Mouse (Mus musculus) thymus, postnatal 4 days (tissue): Measurements from ENCODE around the gene Micall1.

Source experiments
- DNase-seq: peaks from one replicate; pipeline ENCODE4 v3.0.0; 2021

Micall1 gene

DNA sequence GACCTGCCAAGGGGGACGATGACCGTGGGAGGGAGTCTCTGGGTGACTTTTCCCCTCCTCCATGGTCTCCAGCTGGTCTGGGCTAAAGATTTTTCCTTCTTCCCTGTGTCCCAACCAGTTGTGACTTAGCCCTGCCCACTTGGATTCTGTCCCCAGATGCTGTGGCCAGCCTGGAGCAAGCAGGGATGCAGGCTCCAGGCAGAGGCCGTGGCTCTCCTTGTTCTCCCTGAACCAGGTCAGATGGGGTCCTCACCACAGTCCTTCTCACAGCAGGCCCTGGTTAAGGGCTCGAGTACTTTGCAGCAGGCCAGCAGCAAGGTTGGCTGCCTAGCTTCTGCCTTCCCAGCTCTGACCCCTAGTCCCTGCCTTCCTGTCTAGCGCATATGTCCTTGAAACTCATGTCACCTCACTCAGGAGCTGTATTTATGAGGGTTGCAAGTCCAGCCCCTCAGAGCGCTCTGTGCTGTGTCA lies 24.5 kb downstream of the Micall1 start:
- no peak for DNase-seq

DNA sequence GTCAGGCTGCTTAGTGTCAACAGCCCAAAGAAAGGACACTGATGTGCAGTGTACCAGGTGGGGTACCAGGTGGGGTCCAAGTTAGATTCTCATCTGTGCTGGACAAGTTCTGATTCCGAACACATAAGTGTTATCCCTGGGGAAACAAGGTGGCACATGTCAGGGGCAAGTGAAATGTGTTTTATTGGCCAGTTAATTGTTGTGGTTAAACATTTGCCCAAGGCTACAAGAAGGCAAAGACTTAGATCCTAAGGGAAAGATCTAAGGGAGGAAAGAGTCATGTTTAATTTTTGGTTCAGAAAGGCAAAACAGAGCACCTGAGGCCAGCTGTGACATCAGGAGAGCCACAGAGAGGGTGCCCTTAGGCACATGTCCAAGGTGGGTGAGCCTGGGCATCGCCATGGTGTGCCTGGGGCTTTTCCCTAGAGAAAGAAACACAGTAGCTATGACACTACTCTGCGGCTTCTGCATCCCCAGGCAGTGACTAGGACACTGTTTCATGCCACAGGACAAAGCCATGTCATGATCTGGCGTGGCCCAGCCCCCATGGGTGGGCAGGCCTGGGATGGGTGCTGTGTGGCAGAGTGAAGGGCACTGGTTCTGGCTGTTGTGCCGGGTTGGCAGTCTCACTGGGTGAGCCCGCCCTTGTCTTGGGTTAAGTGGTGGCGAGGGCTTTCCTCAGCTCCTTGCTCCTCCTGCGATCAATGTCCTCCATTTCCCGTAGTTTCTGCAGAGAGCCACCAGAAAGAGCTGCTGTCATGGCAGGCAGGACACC lies 26.0 kb downstream of the Micall1 start:
- no peak for DNase-seq

DNA sequence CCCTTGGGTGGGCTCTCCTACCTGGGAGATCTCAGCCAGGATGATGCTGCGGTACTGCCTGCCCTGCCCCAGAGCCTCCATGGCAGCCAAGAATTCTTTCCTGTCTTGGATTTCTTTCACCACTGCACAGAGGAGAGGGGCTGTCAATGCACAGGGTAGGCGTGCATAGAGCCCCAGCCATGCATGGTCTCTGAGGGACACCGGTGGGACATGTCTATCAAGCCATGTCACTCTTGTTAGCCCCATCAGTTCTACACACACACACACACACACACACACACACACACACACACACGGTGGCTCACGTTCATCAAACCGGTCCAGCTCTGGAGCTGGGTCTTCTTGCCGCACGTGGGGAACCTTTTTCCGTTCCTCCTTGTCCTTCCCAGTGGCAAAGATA lies 26.6 kb downstream of the Micall1 start:
- DNase-seq, result no peak

DNA sequence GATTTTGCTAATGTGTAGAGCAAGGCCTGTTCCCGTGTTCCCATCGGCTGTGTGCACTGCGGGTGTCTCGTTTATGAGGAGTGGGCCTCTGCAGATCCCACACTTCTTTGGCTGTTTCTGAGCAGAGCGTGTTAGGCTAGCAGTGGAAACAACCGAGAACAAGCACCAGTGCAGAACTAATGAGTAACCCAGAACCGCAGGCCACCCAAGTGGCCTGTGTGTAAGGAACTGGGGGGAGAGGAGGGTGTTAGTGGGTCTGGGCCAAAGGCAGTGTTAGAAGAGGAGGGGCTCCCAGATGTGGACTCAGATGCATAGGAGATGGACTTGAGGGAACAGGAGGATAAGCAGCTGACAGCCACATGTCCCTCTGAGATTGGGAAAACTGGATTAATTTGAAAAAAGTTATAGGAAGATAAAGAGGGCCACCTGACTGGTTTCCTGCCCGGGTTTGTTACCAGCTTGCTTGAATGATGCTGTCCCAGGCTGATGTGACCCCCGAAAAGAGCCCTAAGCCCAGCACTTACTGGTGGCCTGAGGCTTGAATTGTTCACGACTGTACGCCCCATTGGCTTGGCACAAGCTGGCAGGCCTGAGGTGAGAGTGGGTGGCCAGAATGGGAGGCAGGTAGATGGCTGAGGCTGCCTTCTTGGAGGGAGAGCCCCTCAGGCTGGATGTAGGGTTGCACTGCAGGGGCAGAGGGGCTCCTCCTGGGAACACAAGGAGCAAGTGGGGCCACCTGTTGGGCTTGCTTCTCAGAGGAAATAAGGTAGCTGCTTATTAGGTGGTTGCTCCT lies 27.3 kb downstream of the Micall1 start:
- DNase-seq, result no peak

DNA sequence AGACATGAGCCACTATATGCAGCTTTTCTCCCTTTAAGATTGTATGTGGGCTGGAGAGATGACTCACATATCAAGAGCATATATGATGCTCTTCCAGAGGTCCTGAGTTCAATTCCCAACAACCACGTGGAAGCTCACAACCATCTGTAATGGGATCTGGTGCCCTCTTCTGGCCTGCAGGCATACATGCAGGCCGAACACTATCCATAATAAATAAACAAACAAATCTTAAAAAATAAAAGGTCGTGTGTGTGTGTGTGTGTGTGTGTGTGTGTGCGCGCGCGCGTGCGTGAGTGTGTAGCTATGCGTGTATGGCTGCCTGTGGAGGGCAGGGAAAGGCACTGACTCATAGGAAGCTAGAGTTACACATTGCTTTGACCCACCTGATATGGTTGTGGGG lies 30.9 kb downstream of the Micall1 start:
- DNase-seq, result no peak

DNA sequence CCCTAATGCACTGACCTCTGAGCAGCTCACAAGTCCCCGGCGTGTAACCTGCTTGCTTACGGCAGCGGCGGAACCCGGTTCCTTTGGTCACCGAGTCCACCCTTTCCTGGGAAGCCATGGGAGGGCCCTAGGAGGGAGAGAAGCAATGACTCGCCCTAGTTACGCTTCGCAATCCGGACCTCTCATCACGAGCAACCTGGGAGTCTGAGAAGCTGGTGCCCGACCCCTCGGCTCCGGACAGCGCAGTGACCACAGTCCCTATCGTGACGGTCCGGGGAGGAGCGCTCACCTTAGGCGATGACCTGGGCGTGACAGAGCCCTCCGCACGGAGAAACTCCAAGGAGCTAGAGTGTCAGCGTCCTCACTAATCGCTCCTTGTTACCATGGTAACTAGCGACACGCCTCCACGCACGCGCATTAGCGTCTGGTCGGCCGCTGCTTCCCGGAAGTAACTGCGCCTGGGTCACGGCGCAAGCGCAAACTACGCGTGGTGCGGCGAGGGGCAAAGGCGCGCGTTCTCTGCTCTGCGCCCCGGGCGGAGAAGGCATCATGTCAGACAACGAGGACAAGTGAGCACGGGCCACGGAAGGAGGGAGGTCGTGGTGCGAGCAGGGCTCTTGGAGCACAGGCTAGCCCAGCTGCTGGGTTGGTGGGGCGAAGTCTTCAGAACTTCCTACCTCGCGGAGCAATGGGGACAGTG lies 32.3 kb downstream of the Micall1 start, which contains the start of the genes Polr2f and 1700088E04Rik:
TSS of gene Polr2f (plus strand) at position 144 of the 700 bp plus-strand sequence.
TSS of gene 1700088E04Rik (minus strand) at position 388 of the 700 bp plus-strand sequence.
- DNase-seq, result peak; percentile 97

DNA sequence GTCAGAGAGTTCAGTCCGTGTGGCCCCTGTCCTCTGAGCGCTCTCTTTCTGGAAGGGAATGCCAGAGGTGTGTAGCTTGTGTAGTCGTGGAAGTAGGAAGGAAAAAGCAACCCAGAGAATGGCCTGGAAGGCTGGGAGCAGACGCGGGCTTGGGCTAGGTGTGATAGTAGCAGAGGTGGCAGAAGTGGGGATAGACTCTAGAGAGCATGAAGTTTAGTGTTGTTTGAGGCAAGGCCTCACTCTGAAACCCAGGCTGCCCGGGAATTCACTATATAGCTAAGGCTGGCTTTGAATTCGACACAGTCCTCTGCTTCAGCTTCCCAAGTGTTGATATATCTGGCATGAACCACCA lies 32.8 kb downstream of the Micall1 start:
- DNase-seq, result no peak

DNA sequence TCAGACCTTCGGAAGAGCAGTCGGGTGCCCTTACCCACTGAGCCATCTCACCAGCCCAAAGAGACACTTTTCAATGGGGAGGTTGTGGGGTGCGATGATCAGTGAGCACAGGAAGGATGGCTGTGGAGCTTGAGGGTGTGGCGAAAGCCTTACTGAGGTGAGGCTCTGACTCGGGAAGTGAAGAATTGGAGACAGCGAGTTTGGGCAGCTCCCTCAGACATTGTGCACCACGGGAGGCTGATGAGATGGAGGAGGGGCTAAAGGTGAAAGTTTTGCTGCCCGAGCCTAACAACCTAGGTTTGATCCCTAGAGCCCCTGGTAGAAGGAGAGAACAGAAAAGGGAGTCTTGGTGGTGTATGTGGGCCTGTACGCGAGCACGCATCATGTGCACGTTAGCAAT lies 34.6 kb downstream of the Micall1 start:
- no peak for DNase-seq

DNA sequence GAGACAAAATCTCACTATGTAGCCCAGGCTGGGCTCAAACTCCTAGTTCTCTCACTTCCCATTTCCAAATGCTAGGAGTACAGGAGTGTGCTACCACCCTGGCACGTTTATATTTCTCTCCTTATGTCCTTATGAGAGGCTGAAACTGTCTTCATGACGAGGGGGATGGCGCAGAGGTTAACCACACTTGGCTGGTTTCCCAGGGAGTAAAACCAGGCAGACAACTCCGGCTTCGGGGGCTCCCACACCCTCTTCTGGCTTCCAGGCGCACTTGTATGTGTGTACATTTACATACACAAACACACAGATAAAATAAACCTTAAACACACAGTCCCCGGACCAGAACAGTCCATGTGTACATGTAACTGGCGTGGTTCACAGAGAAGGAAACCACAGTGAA lies 35.3 kb downstream of the Micall1 start:
- DNase-seq, result no peak

DNA sequence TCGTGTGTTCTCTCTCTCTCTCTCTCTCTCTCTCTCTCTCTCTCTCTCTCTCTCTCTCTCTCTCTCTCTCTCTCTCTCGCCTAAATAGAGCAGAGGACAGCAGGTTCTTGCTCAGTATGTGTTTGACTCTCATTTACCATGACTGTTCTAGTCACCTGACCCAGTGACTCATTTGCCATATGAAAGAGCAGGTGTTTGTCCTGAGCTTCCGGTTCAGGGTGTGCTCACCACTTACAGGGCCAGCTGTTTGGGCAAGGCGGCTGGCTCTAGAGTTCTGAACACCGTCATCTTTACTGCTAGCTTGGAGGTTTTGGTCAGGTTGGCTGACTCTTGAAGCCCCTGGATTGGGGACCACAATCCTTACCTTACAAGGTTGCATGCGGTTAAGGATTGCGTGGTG lies 36.8 kb downstream of the Micall1 start:
- DNase-seq, result no peak

DNA sequence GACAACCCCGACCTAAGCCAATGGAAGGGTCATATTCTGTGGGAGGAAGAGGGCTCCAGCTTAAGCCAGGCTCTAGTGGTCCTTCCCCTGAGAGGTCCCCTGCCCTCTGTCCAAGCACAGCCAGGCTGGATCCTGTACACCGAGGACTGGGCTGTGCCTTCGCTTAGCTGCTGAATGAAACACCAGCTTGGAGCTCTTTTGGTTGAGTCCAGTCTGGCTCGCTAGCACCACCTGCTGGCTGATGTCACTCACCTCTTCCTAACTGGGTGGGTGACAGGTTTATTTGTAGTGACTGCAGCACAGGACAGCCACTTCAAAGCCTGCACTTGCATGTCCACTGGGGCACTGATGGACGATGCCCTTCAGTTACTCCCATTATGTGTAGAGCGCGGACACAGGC lies 39.8 kb downstream of the Micall1 start:
- DNase-seq, result peak; percentile 92

DNA sequence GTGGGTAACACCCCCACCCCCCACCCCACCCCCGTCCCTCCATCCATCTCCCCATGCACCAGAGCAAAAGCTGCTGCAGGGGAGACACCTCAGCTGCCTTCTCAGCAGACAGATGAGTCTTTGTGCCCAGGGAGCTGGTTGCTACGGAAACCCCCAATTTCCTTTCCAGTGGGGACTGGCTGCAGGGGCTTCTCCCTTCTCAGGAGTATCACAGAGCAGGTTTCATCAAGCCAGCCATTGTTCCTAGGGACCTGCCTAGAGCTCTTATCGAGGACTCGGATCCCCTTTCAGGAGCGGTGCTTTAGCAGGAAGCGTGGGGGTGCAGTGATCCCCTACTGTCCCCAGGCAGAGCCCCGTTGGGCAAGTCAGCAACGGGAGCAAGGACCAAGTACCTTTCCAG lies 43.2 kb downstream of the Micall1 start:
- no peak for DNase-seq

DNA sequence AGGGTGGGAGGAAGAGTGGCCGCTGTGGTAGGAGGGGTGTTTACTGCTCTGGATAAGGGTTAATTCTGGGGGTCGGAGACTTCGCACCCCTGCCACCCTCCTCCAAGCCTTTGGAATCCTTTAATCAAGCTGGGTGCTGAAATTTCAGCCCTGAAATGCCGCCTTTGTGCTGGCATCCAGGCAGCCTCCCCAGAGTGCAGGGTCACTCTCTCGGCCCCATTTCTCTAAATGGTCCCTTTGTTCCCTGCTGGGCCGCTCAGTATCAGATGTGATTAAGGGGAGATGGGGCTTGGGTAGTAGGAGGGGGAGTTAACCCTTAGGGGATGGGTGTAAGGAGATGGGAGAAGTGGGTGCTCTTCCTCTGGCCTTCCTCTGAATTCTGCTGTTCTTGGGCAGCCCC lies 44.0 kb downstream of the Micall1 start:
- no peak for DNase-seq

DNA sequence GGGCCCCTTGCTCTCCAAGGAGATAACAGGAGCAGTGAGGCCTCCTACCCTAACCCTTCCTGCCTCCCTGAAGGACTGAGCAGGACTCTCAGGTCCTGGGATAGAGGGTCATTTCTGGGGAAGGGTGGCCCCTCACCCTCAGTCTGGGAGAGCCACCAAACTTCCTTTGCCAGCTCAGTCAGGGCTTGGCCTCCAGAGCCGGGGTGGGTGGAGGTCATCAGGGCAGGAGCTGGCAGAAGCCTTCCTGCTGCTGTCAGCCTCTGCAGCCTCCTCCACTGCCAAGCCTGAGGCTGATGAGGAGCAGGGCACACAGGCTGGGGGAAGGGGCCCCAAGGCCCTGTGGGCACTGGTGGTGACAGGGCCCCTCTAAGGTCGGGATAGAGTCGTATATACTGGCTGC lies 46.9 kb downstream of the Micall1 start:
- no peak for DNase-seq

DNA sequence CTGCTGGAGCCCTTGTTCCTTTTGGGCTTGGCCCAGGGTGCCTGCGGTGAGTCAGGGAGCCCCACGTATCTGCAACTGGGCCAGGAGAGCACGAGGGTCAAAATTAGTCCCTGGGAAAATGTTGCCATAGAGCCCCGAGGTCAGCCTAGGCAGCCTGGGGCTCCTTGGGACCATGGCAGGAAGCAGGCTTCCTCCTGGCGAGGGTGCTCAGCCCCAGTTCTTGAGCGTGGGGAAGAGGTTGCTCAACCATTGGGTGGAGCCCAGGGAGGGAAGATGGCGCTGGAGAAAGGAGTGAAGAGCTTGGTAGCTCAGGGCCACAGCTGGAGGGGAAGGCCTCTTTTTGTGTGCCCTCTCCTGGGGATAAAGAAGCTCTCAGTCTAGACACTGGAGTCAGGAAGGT lies 53.6 kb downstream of the Micall1 start:
- no peak for DNase-seq

DNA sequence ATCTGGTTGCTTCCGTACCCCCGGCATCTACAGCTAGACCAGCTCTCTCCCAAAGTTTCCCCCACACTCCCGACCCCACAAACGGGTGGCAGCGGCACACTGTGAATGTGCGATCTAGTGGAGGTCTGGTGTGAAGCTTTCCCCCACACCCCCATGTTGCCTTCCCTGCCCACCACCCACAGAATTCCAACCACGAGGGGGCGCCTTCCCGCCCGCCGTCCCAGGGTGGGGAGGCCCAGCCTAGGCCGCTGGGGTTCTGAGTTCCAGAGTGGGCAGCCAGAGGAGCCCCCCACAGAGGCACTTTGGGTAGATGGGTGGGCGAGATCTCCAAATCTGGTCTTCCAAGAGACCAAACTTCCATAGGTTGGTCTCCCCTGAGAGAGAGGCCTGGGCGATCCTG lies 54.1 kb downstream of the Micall1 start:
- DNase-seq, result peak; percentile 50

DNA sequence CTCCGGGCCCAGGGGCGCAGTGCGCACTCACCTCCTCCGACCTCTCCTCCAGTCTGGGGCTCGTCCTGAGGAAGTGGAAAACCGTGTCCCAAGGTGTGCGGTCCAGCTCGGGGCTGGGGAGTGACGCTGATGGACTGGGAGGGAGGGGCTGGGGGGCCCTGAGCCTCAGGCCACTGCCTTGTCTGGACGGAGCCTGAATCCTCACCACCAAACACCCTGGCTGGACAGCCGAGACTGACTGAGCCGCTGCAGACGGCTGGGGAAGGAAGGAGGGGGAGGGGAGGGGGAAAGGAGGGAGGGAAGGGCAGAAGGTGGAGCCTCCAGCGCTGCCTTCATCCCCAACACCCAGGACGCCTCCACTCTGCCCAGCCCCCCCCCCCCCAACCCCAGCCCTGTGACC lies 55.6 kb downstream of the Micall1 start:
- DNase-seq, result no peak

DNA sequence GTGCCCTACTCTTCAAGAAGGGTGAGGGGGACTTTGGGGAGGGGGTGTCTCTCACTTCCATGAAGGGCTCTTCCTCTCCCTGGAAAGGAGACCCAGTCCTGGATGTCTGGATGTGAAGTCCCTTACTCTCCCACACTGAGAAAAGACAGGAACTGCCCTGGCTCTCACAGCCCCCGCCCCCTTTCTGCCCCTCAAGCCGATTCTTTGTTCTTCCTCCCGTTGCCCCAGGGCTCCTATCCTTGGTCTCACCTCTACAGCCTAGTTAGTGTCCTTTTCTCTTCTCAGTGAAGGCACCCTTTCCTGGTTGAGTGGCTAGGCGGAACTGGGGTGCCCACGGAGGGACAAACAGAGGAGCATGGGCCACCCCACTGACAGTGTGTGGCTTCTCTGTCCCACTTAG lies 56.4 kb downstream of the Micall1 start, which contains the start of gene Sox10:
TSS of gene Sox10 (minus strand) at position 101 of the 400 bp plus-strand sequence.
- DNase-seq, result no peak

DNA sequence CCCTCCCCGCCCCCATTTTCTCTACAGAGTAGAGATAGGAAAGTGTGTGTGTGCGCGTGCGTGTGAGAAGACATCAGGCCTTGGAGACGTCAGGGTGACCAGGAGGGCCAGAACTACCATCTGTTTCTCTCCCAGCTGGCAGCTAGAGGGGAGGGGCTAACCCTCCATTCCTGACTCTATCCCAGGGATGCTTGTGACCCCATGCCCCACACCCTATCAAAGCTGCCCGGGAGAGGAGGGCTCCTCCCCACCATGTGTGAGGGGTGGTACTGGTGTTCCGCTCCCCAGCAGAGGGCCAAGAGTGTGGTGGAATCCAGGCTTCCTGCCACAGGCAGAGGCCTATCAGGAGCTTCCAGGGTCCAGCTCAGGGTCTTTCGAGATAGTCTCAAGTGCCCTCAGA lies 58.0 kb downstream of the Micall1 start:
- DNase-seq, result no peak

DNA sequence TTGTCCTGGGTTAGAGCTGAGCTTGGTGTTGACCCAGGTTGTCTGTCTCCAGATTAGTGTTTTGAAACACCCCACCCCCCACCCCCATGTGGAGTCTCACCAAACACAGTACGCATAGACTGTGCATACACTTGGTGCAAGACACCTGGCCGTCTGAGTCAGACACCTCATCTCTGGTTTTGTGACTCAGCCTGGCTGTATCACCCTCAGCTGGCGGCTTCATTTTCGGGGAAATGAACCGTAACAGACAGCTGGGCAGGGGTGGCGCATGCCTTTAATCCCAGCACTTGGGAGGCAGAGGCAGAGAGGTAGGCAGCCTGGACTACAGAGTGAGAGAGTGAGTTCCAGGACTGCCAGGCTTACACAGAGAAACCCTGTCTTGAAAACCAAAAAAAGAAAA lies 68.2 kb downstream of the Micall1 start:
- DNase-seq, result no peak

DNA sequence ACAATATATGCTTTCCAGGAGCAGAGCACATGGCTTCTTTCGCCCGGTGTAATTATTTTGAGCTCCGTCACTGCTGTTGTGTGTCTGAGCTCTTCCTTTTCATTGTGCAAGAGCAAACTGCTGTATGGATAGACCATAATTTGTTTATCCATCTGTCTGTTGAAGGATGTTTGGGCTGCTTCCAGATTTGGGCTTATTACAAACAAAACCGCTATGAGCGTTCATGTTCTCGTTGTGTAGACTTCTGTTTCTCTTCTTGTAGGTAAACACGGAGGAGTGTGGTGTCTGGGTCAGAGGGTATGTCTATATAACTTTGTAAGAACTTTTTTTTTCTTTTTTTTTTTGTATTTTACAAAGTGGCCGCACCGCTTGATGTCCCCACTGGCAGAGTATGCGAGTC lies 76.5 kb downstream of the Micall1 start:
- DNase-seq, result no peak
